Mouse (Mus musculus): ENCODE results near the gene Csnka2ip. TPM values are rescaled to one million over a fixed set of nuclear protein-coding genes. Genes with fewer than 3 reads are reported as not detected.

Csnka2ip gene
- not detected in 2 replicates for polyA plus RNA-seq (2014; fragmentation: Nextera tagmentation; extraction: Ambion mirVana)

DNA sequence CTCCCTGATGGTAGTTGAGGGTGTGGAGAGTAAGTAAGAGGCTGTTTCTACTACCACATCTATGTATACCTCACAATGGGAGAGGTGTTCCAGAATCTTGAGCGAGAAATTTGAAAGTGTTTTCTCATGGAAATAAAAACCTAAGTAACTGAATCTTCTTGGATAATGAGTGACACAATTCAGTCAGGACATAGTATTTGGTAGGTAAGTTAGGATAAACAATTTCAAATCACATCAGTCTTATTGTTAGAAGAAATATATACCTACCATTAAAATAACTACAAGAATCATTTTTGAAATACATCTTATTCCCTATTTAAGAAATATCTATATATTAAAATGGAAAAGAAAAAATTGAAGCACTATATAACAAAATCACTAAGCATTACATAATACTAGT lies at the start of gene Csnka2ip:
TSS of gene Csnka2ip (minus strand) at position 101 of the 400 bp plus-strand sequence.
- H3K27ac ChIP-seq (ENCODE audit: low read depth, low read length), result no peak within 1 kb of the TSS
- H3K36me3 ChIP-seq (ENCODE audit: control insufficient read depth, insufficient read depth, low read length), result no peaks in the 10 kb centered on the region
- 90% methylated on average over 1 of the region's 1 CpGs for WGBS
- H3K4me2 ChIP-seq (ENCODE audit: low read depth, low read length), result no peak within 1 kb of the TSS
- no peaks in the 10 kb centered on the region for H3K9me3 ChIP-seq (ENCODE audit: control insufficient read depth, low read length)
- H3K27me3 ChIP-seq (ENCODE audit: control insufficient read depth, insufficient read depth, low read length), result no peaks in the 10 kb centered on the region
- ATAC-seq (ENCODE audit: low read depth), result no peak
- no peak within 1 kb of the TSS for H3K4me3 ChIP-seq (ENCODE audit: low read depth, low read length)
- H3K4me1 ChIP-seq (ENCODE audit: control insufficient read depth, insufficient read depth, low read length), result no peaks in the 10 kb centered on the region
- H3K9ac ChIP-seq (replicated peaks; ENCODE audit: low read depth, low read length), result no peak within 1 kb of the TSS

- H3K9ac ChIP-seq (replicated peaks; ENCODE audit: low read depth, low read length), result no peak overlapping the region
- no peaks in the 10 kb centered on the region for H3K9me3 ChIP-seq (ENCODE audit: control insufficient read depth, low read length)
- no peaks in the 10 kb centered on the region for H3K36me3 ChIP-seq (ENCODE audit: control insufficient read depth, insufficient read depth, low read length)
- H3K4me3 ChIP-seq (ENCODE audit: low read depth, low read length), result no peak overlapping the region
- no peak overlapping the region for H3K27ac ChIP-seq (ENCODE audit: low read depth, low read length)
- 44% methylated on average over 13 of the region's 13 CpGs for WGBS
- no peak overlapping the region for H3K4me2 ChIP-seq (ENCODE audit: low read depth, low read length)
- H3K27me3 ChIP-seq (ENCODE audit: control insufficient read depth, insufficient read depth, low read length), result no peaks in the 10 kb centered on the region
- no peaks in the 10 kb centered on the region for H3K4me1 ChIP-seq (ENCODE audit: control insufficient read depth, insufficient read depth, low read length)
- no peak for ATAC-seq (ENCODE audit: low read depth)
These were observed 47.5 kb upstream of the Csnka2ip start for GRCm38 (mm10) chr16:64649594-64650290.

GRCm38 (mm10) chr16:64647771-64648170 lies 45.6 kb upstream of the Csnka2ip start:
- no peak for ATAC-seq (ENCODE audit: low read depth)
- Histone ChIP-seq H3K4me2 (ENCODE audit: low read depth, low read length) (no peak overlapping the region), H3K4me3 (ENCODE audit: low read depth, low read length) (no peak overlapping the region), H3K4me1 (ENCODE audit: control insufficient read depth, insufficient read depth, low read length) (no peaks in the 10 kb centered on the region), H3K36me3 (ENCODE audit: control insufficient read depth, insufficient read depth, low read length) (no peaks in the 10 kb centered on the region), H3K27ac (ENCODE audit: low read depth, low read length) (no peak overlapping the region), H3K27me3 (ENCODE audit: control insufficient read depth, insufficient read depth, low read length) (no peaks in the 10 kb centered on the region), H3K9ac (replicated peaks; ENCODE audit: low read depth, low read length) (no peak overlapping the region), H3K9me3 (ENCODE audit: control insufficient read depth, low read length) (no peaks in the 10 kb centered on the region)
- WGBS, result 78% methylated on average over 2 of the region's 2 CpGs

- WGBS, result 87% methylated on average over 1 of the region's 1 CpGs
- Histone ChIP-seq H3K27me3 (ENCODE audit: control insufficient read depth, insufficient read depth, low read length) (no peaks in the 10 kb centered on the region), H3K4me2 (ENCODE audit: low read depth, low read length) (no peak overlapping the region), H3K4me1 (ENCODE audit: control insufficient read depth, insufficient read depth, low read length) (no peaks in the 10 kb centered on the region), H3K4me3 (ENCODE audit: low read depth, low read length) (no peak overlapping the region), H3K27ac (ENCODE audit: low read depth, low read length) (no peak overlapping the region), H3K9ac (replicated peaks; ENCODE audit: low read depth, low read length) (no peak overlapping the region), H3K9me3 (ENCODE audit: control insufficient read depth, low read length) (no peaks in the 10 kb centered on the region), H3K36me3 (ENCODE audit: control insufficient read depth, insufficient read depth, low read length) (no peaks in the 10 kb centered on the region)
- ATAC-seq (ENCODE audit: low read depth), result no peak
These were observed 32.9 kb upstream of the Csnka2ip start for GRCm38 (mm10) chr16:64635110-64635509.

- WGBS, result 75% methylated on average over 6 of the region's 6 CpGs
These were observed 17.9 kb upstream of the Csnka2ip start for GRCm38 (mm10) chr16:64620116-64620515.

DNA sequence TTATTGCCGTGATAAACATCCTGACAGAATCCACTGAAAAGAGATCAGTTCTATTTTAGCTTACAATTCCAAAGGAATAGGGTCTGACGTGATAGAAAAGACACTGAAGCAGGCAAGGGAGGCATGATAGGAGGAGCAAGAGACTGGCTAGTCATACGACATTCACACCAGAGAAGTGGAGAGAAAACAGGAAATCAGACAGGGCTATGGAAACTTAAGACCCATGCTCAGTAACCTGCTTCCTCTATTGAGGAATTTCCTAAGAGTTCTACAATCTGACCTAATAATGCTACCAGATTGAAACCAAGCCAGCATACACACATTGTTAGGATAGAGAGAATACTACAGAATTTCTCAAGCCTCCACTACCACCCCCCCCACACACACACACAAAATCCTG lies 12.4 kb upstream of the Csnka2ip start:
- H3K9me3 ChIP-seq (ENCODE audit: control insufficient read depth, low read length), result no peaks in the 10 kb centered on the region
- H3K27ac ChIP-seq (ENCODE audit: low read depth, low read length), result no peak overlapping the region
- H3K4me2 ChIP-seq (ENCODE audit: low read depth, low read length), result no peak overlapping the region
- no peak for ATAC-seq (ENCODE audit: low read depth)
- H3K36me3 ChIP-seq (ENCODE audit: control insufficient read depth, insufficient read depth, low read length), result no peaks in the 10 kb centered on the region
- H3K4me1 ChIP-seq (ENCODE audit: control insufficient read depth, insufficient read depth, low read length), result no peaks in the 10 kb centered on the region
- no peak overlapping the region for H3K9ac ChIP-seq (replicated peaks; ENCODE audit: low read depth, low read length)
- 76% methylated on average over 3 of the region's 3 CpGs for WGBS
- H3K27me3 ChIP-seq (ENCODE audit: control insufficient read depth, insufficient read depth, low read length), result no peaks in the 10 kb centered on the region
- no peak overlapping the region for H3K4me3 ChIP-seq (ENCODE audit: low read depth, low read length)

More at GRCm38 (mm10) chr16:64620116-64620515, 17.9 kb upstream of the Csnka2ip start:
- no peaks in the 10 kb centered on the region for H3K4me1 ChIP-seq (ENCODE audit: control insufficient read depth, insufficient read depth, low read length)
- H3K4me3 ChIP-seq (ENCODE audit: low read depth, low read length), result no peak overlapping the region
- H3K27ac ChIP-seq (ENCODE audit: low read depth, low read length), result no peak overlapping the region
- H3K27me3 ChIP-seq (ENCODE audit: control insufficient read depth, insufficient read depth, low read length), result no peaks in the 10 kb centered on the region
- H3K9me3 ChIP-seq (ENCODE audit: control insufficient read depth, low read length), result no peaks in the 10 kb centered on the region
- no peak overlapping the region for H3K4me2 ChIP-seq (ENCODE audit: low read depth, low read length)
- H3K9ac ChIP-seq (replicated peaks; ENCODE audit: low read depth, low read length), result no peak overlapping the region
- H3K36me3 ChIP-seq (ENCODE audit: control insufficient read depth, insufficient read depth, low read length), result no peaks in the 10 kb centered on the region
- ATAC-seq (ENCODE audit: low read depth), result no peak

- no peak overlapping the region for H3K9ac ChIP-seq (replicated peaks; ENCODE audit: low read depth, low read length)
- no peaks in the 10 kb centered on the region for H3K36me3 ChIP-seq (ENCODE audit: control insufficient read depth, insufficient read depth, low read length)
- H3K4me3 ChIP-seq (ENCODE audit: low read depth, low read length), result no peak overlapping the region
- H3K27ac ChIP-seq (ENCODE audit: low read depth, low read length), result no peak overlapping the region
- H3K27me3 ChIP-seq (ENCODE audit: control insufficient read depth, insufficient read depth, low read length), result no peaks in the 10 kb centered on the region
- no peaks in the 10 kb centered on the region for H3K9me3 ChIP-seq (ENCODE audit: control insufficient read depth, low read length)
- no peak overlapping the region for H3K4me2 ChIP-seq (ENCODE audit: low read depth, low read length)
- H3K4me1 ChIP-seq (ENCODE audit: control insufficient read depth, insufficient read depth, low read length), result no peaks in the 10 kb centered on the region
- no peak for ATAC-seq (ENCODE audit: low read depth)
- whole genome bisulfite sequencing, result 84% methylated on average over 1 of the region's 1 CpGs
These were observed 5.6 kb upstream of the Csnka2ip start for GRCm38 (mm10) chr16:64607793-64608192.

DNA sequence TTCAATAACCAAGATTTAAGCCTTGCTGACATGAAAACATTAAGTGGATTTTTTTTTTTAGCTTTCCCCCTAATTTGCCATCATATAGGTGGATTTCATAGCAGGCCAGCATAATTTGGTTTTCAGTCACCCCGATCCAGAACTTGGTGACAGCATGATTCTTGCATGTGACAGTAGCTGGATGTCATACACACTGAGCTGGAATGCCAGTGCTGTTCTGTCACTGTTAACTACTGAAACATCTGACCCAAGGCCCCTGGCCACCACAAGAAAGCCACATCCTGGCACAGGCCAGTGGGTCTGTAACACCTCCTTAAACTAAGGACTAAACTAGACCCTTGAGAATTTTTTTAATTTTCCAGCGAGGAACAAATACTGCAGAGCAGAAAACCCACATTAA lies 15.4 kb downstream of the Csnka2ip start:
- Histone ChIP-seq H3K4me3 (ENCODE audit: low read depth, low read length) (no peak overlapping the region), H3K27me3 (ENCODE audit: control insufficient read depth, insufficient read depth, low read length) (no peaks in the 10 kb centered on the region), H3K9me3 (ENCODE audit: control insufficient read depth, low read length) (no peaks in the 10 kb centered on the region), H3K9ac (replicated peaks; ENCODE audit: low read depth, low read length) (no peak overlapping the region), H3K36me3 (ENCODE audit: control insufficient read depth, insufficient read depth, low read length) (no peaks in the 10 kb centered on the region), H3K27ac (ENCODE audit: low read depth, low read length) (no peak overlapping the region), H3K4me2 (ENCODE audit: low read depth, low read length) (no peak overlapping the region), H3K4me1 (ENCODE audit: control insufficient read depth, insufficient read depth, low read length) (no peaks in the 10 kb centered on the region)
- WGBS, result 81% methylated on average over 2 of the region's 2 CpGs
- no peak for ATAC-seq (ENCODE audit: low read depth)

DNA sequence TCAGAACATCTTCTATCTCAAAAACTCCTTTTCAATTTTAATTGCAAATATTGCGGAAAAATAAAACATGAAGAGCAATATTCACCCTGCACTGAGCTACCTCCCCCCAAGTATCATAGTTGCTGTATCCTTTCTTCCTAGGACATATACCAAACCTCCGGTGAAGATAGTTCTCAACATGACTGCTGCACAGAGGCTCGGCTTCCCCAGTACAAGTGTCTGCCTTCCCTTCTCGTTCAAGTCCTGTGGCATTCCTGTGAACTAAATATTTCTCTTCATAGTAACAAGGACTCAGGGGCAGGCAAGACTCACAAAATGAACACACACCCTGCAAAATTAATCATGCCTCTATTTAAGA lies 16.0 kb downstream of the Csnka2ip start:
- no peak overlapping the region for H3K27ac ChIP-seq (ENCODE audit: low read depth, low read length)
- WGBS, result 90% methylated on average over 4 of the region's 4 CpGs
- ATAC-seq (ENCODE audit: low read depth), result no peak
- no peak overlapping the region for H3K4me2 ChIP-seq (ENCODE audit: low read depth, low read length)
- no peaks in the 10 kb centered on the region for H3K27me3 ChIP-seq (ENCODE audit: control insufficient read depth, insufficient read depth, low read length)
- no peak overlapping the region for H3K9ac ChIP-seq (replicated peaks; ENCODE audit: low read depth, low read length)
- H3K4me3 ChIP-seq (ENCODE audit: low read depth, low read length), result no peak overlapping the region
- no peaks in the 10 kb centered on the region for H3K4me1 ChIP-seq (ENCODE audit: control insufficient read depth, insufficient read depth, low read length)
- no peaks in the 10 kb centered on the region for H3K9me3 ChIP-seq (ENCODE audit: control insufficient read depth, low read length)
- no peaks in the 10 kb centered on the region for H3K36me3 ChIP-seq (ENCODE audit: control insufficient read depth, insufficient read depth, low read length)

Data from neural tube, embryonic 14.5 days (tissue).